Mouse (Mus musculus) right cerebral cortex, postnatal 10 days (tissue): Measurements from ENCODE around the gene Borcs7.
A peak's percentile ranks its signal among the peaks of the same experiment; 100 is the strongest.

Experiments
- DNase-seq, 2 experiments: peaks; one replicate each; pipeline ENCODE4 v3.0.0; 2021; ENCODE audit warnings: low spot score in 2 of 2

Borcs7 gene

DNA sequence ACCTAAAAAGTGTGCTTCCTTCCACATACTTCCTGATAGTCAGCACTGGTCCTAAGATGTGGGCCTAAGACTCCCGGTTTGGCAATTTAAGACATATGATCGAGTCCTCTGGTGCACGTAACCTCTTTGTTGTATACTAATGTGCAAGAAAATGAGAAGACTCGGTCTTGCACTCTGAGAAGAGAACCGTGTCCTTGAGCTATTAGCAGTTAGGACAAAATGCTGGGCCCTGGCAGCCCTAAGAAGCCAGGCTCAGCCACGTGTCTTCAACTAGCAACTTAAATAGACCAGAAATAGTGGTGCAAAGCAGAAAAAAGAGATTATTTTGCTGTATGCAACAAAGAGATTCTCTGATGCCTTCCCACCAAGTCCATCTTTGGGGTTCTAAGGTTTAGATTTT is 26.9 kb upstream of the Borcs7 start:
- no peak for DNase-seq

DNA sequence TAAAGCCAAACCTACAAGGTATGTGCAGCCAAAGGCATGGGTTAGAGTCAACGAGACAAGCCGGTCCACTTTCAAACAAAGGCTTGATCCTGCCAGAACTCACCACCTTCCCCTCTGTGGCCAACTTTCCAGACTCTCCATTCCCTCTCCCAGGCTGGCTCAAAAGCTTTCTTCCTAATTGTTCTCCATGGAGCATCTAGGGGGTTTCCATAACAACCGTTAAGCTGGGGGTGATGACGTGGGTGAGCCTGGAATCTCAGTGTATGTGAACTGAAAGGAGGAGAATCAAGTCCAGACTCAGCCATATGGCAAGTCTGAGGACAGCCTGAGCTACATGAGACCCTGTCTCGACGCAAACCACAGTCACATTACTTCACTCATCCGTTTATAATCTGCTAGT is 24.2 kb upstream of the Borcs7 start:
- peak in 1 of 2 experiments; percentile 62 for DNase-seq

DNA sequence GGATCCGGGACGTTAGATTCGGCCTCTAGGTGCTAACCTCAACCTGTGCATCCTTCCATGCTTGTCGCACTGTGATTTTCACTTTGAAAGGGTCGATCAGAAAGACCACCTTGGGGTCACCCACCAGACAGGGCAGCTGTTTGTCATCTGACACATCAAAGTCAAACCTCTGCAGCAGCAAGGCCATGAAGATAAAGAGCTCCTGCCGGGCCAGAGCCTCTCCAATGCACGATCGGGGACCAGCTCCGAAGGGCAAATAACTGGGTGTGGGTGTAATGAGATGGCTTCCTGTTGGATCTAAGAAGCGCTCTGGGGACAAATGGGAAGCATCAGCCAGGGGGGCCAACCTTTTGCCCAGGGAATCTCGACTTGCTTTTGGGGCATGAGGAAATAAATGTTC is 22.4 kb upstream of the Borcs7 start:
- no peak for DNase-seq

DNA sequence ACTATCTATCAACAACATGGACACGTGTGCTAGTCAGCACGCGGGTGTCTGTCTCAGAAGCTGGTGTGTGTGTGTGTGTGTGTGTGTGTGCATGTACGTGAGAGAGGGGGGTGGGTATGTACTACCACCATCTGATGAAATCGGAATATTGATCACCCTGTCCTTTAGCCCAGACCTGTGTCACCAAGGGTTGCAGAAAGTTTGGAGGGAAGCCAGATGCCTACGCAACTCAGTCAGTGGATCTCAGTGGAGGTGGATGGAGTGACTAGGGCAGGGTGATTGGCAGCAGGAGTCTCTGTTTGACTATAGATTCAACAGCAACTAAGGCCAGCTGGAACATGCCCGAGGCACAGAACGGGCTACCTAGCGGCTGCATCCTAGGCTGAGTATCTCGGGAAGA is 21.4 kb upstream of the Borcs7 start:
- no peak for DNase-seq

DNA sequence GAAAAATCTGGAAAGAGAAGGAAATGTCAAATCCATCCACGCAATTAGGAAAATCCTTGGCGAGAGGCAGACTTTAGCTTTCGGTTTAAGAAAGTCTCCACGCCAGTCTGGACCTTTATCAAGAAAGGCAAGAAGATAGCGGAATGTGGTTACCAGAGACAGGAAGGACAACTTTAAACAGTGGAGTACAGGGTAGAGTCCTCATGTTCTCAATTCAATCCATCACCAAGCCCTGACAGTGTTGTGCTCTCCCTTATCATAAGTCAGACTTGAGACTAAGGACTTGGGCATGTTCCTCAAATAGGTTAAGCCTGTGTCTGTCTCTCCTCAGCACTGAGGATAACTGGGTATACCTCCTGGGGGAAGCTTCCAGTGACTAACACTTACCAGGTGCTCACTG is 19.9 kb upstream of the Borcs7 start:
- no peak for DNase-seq

DNA sequence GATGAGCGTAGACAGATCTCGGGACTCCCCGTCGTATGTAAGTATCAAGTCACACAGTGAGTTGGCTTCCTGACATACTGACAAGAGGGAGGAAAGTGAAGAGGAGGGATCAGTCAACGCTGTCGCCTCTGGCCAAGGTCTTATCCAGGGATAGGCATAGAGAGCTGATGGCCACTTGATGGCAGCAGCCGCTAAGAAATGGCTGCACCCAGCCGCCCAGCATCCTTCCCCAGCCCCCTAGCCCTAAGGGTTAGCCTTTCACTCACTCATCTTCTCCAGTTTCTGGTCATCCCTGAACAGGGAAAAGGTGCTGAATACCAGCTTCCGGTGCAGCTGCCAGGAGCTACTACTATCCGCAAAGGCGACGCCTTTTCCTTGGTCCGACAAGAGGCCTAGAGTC is 19.0 kb upstream of the Borcs7 start:
- peak in 1 of 2 experiments; percentile 70 for DNase-seq

DNA sequence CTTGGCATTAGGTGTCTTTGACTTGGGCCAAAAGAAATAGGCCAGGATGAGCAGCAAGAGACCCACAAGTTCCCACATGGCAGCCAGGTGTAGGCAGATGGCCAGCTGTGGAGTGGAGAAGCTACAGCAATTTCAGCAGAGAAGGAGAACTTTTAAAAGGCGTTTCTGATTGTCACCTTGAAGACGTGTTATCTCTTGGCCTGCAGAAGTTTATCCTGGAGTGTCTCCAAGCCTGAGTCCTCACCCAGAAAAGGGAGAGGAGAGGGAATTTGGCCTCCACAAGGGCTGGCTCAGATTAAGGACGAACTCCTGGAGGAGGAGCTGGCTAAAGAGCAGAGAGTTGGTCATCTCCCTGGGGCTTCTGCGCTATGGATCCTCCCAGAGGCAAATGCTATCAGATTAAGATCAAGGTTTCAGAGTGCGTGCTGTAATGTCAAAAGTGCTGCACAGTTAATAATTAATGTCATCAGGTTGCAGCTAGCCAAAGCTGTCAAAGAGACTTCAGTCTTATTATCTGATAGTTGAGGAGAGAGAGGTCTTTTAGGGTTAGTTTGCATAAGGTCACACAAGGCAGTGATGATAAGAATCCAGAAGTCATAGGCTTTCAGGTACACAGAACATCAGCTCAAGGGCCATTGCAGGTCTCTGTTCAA is 16.8 kb upstream of the Borcs7 start, which contains the start of gene Cyp17a1:
Gene Cyp17a1, minus strand, starts transcription at position 407 of the 653 bp plus-strand sequence.
- DNase-seq: no peak

DNA sequence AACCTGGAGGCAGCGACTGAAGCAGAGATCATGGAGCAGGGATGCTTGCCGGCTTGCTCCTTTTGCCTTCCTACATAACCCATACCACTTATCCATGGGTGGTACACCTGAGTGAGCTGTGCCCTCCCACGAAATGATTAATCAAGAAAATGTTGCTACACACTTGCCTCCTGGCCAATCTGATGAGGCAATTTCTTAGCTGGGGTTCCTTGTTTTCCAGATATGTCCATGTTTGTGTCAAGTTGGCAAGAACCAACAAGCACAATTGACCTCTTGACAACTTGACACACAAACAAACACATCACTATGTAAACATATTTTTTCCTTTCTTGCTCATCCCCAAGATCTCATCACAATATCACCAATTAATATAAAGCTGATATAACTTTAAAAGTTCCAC is 14.1 kb upstream of the Borcs7 start:
- no peak for DNase-seq

DNA sequence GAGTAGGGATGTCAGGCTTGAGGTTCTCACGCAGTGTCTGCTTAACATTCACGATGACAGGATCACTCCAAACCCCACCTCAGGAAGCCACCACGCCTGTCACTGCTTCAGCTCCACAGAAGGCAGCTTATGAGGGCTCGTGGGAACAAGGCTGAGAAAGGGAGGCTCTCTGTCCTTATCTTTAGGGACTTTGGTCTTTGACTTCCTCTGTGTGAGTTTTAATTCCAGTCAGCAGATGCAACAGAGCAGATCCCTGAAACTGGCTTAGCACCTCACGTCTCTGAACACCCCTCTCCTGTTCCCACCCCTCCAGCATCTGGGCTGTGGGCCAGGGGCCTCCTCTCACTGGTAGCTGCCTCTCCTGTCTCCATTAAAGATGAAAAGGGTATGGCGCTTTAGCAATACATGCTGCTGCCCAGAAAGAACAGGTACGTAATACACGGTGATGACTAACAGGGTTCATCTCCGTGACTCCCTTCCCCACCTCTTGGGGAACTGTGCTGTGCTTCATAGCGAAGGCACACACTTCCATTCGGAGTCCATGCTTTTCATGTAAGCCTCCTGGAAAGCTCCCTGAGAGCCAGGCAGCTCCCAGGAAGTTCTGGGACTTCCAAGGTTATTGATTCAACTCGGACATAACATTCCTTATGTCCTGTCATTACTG is 9.9 kb upstream of the Borcs7 start:
- DNase-seq: peak in 1 of 2 experiments; percentile 21

DNA sequence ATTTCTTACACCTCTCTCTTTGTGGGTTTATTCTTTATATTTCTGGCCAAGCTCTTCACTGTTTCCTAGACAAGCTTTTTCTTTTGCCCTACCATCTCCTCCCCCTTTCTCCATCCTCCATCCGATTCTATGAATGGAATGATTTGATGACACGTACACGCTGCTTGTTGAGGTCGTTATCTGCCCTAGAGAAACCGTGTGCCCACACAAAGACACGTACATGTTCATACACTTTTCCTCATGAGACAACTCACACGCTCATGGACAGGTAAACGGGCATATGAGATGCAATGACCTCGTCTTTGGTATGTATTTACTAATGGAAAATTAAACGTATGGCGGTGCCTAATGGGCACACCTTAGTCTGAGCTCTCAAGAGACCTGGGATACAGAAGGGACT is 681 bp downstream of the Borcs7 start:
- no peak for DNase-seq

DNA sequence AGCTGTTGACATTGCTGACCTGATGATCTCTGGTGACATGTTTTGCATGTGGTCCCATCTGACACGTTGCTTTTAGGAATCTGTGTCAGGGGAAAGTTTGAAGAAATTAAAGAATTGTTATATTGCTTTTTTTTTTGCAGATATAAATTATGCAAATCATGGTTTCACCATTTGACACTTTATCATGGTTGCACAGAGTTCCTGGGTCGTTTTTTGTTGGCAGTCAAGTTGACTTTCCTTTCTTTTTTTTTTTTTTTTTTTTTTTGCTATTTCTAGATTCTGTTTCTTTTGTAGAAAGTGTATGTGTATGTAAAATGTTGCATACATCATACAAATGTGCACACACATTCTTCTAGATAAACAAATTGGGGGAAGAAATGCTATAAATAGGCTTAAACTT is 1.4 kb downstream of the Borcs7 start:
- DNase-seq: no peak

DNA sequence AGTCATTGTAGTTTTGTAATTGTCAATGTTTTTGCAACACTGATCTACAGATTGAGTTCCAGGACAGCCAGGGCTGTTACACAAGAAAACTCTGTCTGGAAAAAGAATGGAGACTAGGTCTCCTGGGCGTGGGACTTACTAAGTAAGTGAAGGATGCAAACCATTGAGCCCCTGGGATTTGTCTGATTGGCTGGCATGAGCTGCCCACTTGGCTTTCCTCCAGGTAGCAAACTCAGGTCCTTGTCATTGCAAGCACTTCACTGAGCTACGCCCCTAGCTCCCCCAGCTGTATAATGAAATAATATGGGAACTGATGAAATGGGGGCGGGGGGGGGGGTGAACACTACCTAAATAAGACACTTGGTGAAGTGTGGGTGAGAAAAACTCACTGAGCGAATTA is 3.4 kb downstream of the Borcs7 start:
- no peak for DNase-seq

DNA sequence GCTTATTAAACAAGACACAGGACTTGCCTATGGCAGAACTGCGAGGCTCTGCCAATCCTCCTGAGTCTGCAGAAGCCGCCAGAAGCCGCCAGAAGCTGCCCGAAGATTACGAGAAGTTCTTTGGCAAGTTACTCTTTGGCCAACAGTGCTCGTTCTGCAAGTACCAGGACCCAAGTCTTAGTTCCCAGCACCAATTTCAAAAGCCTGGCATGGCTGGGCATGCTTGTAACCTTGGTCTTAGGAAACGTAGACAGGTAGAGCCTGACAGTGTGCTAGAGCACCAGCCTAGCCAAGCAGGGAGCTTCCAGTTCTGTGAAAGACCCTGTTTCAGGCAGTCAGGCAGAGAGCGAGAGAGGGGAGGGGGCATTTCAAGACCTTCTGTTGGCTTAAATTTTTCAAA is 6.8 kb downstream of the Borcs7 start:
- DNase-seq: no peak

DNA sequence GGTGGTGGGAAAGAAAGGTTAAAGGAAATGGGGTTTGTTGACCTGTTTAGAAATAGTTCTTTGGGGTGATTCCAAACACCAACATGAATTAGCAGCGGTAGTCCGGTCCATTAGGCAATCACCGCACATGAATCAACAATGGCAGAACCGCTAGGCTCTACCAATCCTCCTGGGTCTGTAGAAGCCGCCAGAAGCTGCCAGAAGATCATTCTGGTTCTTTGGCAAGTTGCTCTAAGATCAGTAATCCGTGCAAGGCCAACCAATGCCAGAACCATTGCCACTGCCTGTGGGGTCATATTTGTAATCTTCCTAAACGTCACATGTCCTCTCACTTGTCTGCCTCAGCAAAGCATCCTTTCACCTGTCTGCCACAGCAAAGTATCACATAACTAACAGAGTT is 7.2 kb downstream of the Borcs7 start:
- DNase-seq: no peak

DNA sequence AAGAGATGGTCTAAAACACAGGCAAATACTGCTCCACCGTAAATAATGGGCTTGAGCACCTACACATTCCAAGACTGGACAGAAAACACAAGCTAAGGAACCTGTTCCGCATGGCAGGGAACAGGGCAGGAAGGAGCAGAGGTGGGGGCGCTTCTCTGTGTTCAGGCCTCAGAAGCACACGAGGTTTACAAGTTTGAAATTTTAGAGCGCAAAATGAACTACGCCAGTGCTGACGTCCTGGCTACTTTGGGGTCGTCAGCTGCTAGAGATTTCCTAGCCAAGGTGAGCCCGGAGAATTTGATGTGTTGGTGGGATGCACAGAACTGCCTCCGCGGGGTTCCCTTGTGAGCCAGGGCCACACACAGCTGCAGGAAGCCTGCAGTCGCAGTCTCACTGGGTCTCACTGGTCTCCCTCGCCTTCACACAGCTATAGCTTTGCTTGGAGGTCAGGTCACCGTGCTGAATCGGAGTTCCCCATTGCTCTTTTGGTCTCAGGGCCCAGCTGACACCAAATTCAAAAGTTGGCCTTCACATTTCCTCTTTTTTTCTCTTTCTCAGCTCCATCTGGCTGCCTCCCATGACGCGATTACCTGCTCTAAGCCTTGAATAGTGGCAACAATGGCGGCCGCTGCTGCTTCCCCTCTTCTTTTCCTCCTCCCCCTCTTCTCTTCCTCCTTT is 8.3 kb downstream of the Borcs7 start:
- DNase-seq: no peak

DNA sequence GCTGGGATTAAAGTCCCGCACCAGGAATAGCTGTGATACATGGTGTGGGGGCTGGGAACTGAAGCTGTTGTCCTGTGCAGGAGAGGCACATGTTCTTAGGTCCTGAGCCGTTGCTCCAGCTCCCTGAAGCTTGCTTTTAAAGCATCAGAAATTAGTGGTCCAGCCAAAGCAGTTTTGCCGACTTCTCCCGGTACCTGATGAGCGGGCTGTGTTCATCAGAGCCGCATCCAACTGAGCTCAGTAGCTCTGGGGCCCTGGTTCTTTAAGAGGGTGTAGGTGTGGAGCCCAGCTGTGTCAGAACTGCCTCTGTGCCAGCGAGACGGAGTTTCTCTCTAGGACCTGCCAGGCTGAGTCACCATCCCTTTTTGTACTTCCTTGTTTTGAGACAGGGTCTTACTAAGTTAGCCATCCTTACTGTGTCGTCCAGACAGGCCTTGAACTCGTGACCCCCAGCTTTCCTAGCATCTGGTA is 9.3 kb downstream of the Borcs7 start:
- no peak for DNase-seq

DNA sequence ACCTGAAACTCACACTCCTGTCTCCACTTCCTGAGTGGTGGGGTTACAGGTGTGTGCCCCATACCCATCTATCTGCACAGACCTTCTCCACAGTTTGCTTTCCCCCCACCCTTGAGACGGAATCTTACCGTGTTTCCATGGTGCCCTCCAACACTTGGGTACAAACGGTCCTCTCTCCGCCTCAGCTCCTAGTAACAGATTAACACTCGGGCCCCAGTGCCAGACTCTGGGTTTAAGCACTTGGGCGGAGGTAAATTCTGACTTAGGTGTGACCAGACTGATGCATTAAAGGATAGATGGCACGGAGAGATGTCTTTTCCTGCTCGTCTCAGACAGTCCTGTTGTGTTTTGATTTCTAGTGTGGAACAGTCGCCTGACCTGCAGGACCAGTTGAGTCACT is 11.4 kb downstream of the Borcs7 start:
- DNase-seq: no peak

DNA sequence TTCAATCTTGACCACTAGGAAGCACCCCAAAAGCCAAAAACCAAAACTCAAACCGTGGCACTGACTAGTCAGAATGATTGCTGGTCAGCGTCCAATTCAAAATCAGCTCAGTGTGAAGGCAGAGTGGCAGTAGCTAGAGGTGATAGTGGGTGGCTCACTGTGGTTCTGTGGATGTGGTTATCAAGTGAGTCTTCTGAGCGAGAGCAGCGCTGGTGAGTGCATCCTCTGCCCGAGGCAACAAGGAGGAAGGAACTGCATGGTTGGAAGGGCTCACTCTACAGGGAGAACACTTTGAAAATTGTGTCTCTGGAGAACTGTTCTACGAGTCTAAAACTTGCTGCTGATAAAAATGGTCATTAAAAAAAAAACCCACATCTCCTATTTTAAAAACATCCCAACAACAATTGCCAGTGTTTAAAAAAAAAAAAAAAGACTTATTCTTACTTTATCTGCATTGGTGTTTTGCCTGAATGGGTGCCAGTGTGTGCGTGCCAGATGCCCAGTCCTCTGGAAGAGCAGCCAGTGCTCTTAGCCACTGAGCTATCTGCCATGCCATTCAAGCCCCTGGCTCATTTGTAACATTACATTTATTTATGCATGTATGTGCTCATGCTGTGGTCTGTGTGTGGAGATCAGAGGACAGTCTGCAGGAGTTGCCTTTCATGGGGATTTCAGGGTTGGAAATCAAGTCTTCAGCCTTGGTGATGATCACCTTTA is 16.2 kb downstream of the Borcs7 start:
- no peak for DNase-seq

DNA sequence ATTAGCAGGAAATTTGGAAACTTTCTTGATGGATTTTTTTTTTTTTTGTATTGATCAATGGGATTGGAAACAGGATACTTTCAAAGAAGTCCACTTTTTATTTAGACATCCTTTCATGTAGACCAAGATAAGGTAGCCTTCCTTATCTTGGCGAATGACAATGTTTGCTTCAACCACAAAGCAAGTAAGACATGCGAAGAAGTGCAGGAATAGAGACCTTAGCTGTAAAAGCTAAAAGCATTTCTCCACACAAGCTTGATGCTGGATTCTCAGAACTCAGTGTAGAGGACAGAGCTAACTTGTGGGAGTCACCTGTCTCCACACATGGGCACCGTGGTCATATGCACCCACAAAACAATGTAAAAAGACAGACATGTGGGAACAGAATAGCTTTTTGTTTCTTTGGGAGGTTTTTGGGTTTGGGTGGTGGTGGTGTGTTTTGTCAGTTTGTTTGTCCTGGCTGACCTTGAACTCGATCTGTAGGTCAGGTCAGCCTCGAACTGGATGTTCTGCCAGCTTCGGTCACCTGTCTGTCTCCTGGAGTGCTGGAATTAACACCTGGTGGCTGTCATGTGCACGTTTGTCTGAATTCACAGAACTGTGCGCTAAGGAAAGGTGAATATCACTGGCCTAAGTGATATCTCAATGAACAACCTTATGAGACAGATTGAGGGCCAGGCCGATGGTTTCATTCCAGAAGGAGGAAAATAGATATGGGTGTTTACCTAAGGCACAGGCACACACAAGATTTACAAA is 17.0 kb downstream of the Borcs7 start:
- DNase-seq: no peak

DNA sequence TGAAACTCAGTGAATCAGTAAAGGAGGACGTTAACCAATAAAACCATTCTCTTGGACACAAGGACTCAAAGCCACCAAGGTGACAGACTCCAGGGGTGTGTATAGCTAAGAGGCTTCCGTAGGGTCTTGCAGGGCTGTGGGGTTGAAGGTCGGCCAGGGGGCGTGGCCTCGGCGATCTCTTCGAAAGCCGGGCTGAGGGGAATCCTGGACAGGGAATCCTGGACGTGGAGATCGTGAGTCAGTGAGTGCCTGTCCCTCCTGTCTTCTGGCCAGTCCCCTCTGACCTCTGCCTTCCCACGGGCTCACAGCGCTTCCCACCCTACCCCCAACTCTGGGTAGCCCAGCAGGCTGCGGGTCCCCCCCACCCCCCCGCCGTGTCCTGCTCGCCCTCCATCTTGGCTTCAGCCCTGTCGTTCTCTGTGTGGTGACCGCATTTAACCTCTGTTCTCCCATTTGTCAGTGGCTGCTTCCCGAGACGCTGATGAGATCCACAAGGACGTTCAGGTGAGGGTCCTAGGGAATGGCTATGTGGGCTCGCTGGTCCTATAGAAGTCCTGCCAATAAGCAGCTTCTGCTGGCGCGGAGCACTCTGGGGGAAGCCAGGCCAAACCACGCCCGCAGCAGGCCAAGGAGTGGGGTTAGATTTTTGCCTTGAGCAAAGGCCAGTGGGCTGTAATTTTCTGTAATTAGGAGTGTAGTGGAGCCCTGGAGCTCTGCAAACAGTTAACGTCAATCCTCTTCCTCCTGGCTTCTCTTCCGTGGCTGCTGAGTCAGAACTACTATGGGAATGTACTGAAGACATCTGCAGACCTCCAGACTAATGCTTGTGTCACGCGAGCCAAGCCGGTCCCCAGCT is 17.8 kb downstream of the Borcs7 start, which contains the start of gene As3mt:
Gene As3mt, plus strand, starts transcription at position 163 of the 856 bp plus-strand sequence.
- peak; percentile 56 to 68 for DNase-seq

DNA sequence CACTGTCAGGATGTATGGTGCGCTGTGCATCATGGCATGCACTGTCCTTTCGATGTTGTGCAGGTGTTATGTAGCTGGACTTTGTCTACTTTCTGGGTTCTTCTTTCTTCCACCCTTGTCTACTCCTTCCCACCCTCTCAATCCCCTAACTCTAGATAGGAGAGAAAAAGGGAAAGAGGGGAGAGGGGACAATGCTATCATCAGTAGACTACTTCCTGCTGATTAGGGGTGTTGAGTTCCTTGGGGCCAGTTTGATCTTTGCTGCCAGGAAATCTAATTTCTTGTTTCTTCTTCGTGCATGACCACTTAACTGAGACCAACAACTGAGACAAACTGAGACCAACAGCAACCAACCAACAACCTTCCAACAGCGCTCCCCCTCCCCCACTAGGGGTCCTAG is 20.9 kb downstream of the Borcs7 start:
- no peak for DNase-seq
